Mouse (Mus musculus) c-Kit-positive CD71-negative TER-119-negative erythroid progenitor cells, embryonic 14.5 days (primary cell): Measurements from ENCODE around the gene Kcnc3.
A peak's percentile ranks its signal among the peaks of the same experiment; 100 is the strongest.

Source experiments
- DNase-seq: peaks from one replicate; pipeline ENCODE4 v3.0.0-alpha.2; 2013; ENCODE audit warnings: low read depth

Kcnc3 gene

DNA sequence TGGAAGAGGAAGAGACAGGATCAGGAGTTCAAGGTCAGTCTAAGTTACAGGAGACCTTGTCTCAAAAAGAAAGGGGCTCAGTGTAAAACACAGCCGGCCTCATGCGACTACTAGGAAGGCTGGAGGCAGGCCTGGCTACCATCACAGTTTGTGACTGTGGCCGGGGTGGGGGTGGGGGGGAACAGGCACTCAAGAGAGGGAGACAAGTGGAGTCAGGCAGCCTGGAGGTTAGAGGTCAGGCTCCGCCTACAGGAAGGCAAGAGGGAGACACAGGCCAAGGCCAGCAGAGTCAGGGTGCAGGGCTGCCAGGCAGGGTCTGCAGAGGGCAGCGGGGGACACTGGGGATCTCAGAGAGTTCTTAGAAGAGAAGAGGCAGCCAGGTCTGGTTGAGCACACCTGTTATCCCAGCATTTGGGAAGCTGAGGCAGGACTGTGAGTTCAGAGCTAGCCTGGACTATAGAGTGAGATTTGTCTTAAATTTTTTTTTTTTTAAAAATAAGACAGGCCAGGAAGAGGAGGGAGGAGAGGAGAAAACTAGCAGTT lies 6.6 kb downstream of the Kcnc3 start:
- DNase-seq, result no peak

DNA sequence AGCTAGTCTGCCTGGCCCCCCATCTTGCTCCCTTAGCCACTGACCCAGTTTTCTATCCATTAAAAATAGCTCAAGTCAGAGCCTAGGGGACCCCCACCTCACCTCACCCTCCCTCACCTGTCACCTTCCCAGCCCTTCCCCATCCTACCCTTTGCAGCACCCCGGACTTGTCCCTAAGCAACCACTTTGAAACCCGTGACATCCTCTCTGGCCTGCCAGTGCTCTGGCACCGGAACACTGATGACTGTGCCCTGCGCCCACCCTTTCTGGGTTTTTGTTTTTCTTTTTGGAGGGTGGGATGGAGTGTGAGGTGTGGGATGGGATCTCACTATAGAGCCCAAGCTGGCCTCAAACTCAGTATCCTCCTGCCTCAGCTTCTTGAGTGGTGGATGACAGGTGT lies 7.2 kb downstream of the Kcnc3 start:
- no peak for DNase-seq

DNA sequence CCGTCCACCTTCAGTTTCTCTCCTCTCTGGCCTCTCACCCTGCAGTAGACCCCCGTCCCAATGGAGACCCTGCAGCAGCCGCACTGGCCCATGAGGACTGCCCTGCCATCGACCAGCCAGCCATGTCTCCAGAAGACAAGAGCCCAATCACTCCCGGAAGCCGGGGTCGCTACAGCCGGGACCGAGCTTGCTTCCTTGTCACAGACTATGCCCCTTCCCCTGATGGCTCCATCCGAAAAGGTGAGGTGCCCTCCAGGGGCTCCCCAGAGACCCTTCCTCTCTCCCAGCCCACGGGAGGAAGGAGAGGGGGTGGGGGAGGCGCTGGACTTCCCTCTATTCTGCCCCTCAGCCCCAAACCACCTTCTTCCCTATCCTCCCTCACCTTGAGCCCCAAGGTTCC lies 7.9 kb downstream of the Kcnc3 start:
- DNase-seq, result no peak

DNA sequence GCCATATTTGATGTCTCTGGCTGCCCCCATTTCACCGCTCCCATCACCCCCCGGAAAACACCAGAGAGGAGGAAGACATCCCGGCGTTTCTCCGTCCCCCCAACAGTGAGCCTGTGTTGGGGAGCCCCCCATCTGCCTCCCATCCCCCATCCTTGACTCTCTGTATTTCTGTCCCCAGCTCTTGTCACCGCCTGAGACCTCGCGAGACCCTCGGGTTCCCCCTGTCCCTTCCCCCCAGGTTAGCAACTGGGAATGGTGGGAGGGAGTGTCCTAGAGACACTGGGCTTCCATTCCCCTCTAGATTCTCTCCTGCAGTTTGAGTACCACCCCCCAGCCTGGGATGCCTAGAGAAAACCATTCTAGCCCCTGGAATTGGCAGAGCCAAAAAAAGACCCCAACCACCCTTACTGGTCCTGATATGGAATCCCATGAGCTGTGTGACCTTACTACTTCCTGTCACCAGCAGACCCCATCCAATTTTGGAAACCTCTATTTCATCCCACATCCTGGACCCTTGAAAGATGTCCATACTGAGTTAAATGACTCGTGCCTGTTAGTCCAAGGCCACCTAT lies 10.3 kb downstream of the Kcnc3 start:
- no peak for DNase-seq

DNA sequence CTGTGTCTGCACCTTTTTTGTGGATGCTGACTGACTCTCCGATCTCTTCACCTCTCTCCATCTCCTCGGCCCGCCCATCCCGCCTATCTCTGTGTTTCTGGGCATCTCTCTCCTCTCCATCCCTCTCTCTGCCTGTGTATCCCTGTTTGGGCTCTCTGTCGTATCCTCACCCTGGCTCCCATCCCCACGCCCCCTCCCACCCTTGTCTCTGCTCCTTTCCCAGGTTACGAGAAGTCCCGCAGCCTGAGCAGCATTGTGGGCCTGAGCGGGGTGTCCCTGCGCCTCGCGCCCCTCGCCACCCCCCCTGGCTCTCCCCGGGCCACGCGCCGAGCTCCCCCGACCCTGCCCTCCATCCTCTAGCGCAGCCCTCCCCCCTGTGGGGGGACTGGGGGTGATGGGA lies 11.2 kb downstream of the Kcnc3 start:
- no peak for DNase-seq

DNA sequence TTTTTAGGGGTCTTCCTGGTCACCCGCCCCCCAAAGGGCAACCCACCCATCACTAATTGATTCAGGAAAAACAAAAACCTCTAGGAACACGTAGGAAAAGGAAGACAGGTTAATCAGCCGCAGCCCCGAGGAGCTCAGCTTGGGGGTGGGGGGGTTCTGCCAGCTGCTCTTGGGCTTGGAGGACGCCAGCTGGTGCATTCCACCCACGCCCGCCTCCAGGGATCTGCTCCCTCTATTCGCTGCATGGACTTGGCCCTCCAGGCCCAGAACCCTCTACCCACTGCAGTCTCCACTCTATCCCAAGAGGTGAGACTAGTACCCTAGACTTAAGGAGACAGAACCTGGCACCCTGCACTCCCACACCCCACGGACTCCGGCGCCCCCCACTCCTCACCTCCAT lies 12.0 kb downstream of the Kcnc3 start:
- DNase-seq, result no peak

DNA sequence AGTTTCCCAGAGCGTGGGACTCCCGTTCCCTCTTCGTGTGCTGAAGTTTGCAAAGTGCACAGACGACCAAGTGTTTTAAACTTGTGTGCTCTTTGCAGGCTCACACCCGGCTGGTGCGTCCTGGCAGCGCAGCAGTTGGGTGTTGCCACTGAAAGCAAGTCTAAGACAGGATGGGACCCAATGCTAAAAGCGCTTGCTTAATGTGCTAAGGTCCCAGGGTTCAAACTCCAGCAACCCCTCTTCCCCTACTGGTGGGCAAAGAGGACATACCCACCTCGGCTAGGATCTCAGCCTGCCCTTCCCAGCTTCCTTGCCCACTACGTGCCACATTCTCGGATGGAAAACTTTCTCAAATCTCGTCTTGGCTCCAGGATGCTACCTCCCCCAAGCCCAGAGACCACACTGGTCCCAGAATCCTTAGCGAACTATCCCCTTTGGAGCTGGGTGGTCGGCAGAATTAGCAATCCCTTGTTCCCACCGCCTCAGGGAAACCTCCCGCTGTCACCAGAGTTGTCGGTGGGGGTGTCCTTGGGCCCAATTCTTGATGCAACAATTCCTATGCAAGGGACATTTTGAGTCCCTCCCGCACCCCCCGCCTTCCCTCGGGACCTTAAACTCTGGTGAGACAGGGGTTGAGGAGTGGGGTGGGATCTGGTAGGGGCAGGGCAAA lies 12.9 kb downstream of the Kcnc3 start:
- DNase-seq, result no peak

DNA sequence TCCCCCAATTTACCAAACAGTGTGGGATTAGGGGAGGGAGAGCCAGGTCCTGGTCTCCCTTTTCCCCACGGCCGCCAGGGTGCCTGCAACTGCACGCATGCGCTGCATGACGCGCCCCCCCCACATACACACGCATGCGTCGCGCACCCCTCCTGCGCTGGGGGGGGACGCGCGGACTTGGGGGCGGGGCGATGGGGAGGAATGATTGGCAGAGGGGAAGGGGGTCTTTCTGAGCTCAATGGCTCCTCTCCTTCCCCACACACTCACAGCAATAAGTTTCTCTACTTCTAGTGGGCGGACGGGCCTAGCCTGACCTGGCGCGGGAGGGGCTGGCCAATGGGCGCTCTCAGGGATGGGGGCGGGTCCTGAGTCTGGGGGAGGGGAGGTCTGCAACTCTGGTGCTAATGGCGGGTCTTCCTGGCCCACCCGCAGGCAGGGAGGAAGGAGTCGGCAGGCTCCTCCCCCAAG lies 13.7 kb downstream of the Kcnc3 start:
- DNase-seq, result no peak

DNA sequence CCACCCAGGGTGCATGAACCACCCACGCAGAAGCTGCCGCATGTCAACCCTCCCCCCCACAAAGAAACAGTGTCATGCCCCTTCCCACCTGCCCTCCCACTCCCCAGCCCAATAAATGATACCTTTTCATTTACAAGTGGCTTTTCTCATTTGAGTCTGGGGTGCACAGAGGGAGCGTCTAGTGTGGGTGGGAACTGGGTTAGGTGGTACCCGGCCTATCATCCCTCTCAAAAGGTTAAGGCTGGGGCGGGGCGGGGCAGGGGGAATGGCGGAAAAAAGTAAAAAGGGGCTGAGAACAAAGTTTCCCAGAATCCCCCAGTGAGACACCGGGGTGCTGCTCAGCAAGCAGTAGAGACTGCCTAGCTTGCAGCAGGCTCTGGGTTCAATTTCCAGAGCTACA lies 14.2 kb downstream of the Kcnc3 start:
- DNase-seq, result no peak

DNA sequence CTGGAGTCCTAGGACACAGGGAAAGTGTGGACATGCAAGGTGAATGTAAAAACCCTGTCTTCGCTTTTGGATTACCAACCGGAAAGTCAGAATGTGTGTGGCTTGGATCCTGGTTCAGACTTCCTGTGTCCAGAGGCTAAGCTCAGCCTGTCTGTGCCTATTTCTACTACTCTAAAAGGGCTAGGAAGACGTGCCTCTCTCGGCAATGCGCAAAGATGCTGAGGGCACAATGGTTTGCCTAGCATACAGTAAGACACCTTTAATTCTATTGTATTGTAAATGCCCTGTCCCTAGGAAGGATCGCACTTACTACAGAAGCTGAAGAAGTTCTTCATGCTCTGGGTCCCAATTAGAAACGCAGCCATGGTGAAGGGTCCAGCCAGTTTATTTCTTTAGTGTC lies 15.0 kb downstream of the Kcnc3 start:
- no peak for DNase-seq

DNA sequence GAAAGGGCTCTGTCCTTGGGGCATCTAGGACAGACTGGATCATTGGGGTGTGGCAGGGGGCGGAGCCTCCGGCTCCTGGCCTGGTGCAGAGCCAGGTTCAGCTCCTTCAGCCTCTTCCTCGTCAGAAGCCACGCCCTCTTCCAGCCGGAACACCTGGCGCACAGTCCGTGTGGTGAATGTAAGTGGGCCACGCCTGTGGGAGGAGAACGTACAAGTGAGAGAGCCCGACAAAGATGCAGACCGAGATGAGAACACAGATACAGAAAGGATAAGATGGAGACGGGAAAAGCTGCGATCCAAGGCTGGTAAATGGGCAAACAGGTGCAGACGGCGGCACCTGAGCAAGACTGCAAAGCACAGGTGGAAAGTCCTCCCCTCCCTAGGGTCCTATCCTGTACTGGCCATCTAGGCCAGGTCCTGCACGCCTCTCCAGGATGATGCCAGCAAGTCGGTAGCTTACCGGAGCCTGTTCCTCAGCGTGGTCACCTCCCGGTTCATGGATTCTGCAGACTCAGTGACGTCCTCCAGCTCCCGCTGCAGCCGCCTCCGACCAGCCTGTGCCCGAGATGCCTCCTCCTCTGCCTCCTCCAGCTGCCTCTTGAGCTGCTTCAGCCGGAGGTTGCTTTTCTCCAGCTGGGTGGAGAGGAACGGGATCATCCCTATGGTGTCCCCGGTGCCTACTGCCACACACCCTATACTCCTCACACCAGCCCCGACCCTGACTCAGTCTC lies 15.9 kb downstream of the Kcnc3 start:
- no peak for DNase-seq

DNA sequence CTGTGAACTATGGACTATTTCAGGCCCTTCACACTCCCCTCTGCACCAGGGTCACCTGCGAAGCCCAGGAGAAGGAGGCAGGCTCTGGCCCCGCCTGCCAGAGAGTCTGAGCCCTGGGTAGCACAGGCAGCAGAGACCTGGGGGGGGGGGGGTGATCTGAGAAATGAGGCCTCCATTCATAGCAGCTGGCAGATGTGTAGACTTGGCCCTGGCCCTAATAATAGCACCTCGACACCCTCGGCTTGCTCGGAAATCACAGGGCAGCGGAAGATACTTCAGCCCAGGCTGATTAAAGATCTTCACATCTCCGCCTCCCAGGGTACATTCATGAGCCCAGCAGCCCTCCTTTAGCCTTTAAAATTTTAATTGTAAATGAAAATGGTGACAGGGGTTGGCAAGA lies 21.7 kb downstream of the Kcnc3 start:
- no peak for DNase-seq

DNA sequence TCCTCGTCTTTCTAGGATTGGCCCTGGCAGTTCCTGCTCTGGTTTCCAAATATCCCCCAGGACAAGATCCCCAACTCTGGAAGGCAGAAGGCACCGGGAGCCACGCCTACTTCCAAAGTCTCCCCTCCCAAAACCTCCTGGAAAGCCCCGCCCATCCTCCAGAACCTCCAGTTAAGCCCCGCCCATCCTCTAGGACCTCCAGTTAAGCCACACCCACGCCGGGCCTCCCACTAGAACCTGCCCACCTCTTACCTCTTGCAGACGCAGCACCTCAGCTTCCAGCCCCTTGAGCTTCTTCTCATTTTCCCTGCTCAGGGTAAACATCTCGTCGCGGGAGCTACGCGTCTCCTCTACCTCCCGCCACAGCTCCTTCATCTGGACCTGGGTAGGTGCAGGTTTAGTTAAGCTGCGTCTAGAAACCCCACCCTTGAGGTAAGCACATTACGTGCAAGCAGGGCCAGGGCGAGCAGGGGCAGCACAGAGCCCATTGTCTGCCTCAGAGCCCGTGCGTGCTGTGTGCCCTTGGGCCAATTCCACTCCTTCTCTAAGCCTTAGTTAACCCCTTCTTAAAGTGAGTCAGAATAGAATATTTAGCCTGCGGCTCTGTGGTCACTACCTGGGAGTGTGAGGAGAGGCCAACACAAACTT lies 23.7 kb downstream of the Kcnc3 start:
- DNase-seq, result no peak

DNA sequence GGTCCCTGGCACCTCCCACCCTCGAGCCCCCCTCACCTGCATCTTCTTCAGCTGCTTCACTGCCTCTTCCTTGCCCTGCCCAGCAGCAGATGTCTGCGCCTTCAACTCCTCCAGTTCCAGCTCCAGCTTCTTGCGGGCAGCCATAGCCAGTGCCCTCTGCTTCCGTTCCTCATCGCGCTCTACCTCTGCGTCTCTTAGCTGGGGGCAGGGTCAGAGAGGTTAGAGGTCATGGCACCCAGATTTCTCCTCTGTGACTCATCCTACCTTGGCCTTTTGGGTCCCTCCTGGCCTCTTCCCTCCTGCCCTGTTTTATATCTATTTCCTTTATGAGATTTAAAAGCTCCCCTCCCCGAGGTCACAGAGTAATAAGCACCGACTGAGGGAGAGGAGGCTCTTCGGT lies 24.8 kb downstream of the Kcnc3 start:
- no peak for DNase-seq

DNA sequence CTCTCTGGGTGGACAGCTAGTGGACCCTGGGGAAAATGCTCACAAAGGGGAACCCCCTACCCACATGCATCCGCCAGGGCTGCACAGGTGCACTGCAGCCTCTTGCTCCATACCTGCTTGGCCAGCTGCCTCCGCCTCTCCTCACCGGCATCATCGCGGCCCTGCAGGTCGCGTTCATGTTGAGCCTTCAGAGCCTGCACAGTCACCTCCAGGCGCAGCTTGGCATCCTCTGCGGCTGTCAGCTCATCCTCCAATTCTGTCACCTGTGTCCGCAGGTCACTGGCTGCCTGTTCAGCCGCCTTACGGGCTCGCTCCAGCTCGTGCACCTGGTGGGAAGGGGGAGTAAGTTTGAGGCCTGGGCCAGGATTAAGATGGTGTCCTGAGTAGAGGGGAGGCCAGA lies 25.5 kb downstream of the Kcnc3 start:
- DNase-seq, result no peak

DNA sequence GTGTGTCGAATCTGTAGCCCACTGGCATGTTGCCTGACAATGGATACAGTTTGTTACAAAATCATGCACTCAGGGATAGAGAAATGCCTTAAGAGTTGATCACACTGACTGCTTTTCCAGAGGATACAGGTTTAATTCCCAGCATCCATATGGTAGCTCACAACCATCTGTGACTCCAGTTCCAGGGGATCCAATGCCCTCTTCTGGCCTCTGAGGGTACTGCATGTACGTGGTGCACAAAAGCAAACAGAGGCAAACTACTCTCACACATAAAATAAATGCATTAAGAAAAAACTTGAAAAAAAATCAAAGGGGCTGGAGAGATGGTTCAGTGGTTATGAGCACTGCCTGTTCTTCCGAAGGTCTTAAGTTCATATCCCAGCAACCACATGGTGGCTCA lies 26.6 kb downstream of the Kcnc3 start:
- DNase-seq, result no peak

DNA sequence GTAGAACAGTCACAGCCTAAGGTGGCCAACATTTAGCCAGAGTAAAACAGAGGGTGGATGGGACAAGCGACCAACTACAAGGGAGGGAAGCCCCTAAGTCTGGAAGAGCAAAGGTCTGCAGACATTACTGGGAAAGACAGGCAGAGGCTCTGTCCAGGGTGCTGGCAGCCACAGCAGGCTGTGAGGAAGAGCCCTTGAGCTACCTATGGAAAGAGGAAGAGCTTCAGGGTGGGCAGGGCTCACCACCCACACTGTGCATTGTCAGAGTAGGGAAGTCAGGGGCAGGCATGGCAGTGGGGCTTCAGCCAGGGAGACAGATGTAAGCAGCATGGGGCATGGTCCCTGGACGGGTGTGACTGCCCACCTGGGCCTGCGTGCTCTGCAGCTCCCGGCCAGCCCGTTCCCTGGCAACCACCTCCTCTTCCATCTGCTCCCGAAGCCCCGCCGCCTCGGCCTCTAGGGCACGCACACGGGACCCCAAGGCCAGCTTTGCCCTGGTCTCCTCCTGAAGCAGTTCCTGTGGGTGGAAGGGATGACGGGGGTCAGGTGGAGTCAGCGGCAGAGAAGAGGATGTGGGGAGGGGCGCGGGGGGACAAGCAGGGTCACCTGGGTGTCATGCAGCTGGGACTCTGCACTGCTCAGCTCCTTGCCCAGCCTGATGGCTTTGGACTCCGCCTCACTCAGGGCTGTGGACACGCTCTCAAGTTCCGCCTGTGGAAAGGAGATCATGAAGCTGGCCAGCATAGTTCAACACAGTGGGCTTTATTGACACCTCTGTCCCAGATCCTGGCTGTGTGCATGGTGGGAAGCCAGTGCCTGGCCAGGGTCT lies 33.5 kb downstream of the Kcnc3 start:
- DNase-seq, result peak; percentile 31

DNA sequence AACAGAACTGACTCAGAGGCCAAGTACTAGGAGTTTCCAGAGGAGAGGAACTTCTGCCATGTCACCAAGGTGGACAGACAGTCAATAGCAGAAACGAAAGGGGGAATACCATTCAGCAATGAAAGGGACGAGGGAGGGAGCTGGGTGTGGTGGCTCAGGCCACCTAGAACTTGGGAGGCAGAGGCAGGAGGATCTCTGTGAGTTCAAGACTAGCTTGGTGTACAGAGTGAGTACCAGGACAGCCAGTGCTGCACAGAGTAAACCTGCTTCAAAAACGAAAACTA lies 34.0 kb downstream of the Kcnc3 start:
- no peak for DNase-seq

DNA sequence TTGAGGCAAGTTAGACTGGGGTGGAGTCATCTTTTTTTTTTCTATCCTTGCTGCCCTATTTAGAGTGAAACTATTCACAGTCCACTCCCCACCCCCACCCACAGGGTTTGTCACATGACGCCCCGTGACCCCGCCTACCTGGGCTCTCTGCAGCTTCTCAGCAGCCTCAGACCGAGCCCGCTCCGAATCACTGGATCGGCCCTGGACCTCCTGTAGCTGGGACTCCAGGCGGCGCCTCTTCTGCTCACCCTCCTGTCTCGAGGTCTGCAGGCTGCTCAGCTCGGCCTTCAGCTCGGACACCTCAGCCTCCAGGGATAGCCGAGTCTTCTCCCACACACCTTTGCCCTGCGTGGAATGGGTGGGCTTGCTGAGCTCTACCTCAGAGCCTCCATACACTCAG lies 34.4 kb downstream of the Kcnc3 start:
- DNase-seq, result no peak

DNA sequence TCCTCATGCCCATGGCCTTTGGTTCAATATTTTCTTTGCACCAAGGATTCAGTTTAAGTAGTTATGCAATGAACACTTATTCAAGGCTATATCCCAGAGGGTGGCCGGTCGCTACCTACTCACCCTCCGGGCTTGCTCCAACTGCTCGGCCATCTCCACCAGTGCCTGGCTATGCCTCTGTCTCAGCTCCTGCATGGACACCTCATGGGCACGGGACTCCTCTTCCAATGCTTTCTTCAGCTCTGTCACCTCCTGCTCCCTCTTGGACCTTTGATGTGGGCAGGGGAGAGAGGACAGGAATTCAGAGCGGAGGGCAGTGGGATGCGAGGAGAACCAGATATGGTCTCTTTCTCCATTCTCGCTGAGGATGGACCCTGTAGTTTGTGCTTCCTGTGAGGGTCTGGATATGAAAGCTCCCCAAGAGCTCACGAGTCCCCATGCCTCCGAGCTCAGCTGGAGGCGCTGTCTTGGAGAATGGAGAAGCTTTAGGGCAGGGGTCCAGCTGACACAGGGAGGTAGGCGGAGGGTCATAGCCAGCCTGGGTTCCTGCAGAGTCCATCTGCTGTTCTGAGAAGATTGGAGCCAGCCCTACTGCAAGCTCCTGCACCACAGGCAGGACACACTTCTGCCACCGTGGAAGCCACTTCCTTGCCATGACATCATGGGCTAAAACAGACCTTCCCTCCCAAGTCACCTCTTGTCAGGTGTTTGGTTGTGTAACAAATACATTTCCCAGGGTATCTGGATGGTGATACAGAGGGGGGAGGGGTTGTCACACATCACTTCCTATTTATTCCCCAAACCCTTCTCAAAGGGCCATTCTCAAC lies 35.0 kb downstream of the Kcnc3 start:
- no peak for DNase-seq

DNA sequence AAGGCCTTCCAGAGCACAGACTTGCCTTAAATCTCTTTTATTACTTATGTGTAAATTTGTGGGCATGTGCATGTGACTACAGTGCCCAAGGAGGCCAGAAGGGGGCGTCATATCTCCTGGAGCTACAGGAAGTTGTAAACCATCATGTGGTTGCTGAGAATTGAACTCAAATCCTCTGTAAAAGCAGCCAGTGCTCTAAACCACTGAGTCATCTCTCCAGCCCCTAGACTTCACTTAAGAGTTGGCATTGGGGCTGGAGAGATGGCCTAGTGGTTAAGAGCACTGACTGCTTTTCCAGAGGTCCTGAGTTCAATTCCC lies 35.6 kb downstream of the Kcnc3 start:
- DNase-seq, result no peak
